ENCODE assay signal across 22 mouse cellular contexts in genomic region chr8:57209584-57209983, GRCm38 (mm10).
DNase-seq lines count a peak whose midpoint lies in the region; ATAC-seq and TF ChIP-seq lines count a peak whose summit lies in the region.
"Had no signal": no experiment of that assay in that cellular context is flagged by ENCODE, and none has a peak within 500 bp of the region (broad histone marks: within the 10 kb centered on the region; RNA-seq: fewer than 3 reads in every experiment).

No protein-coding gene starts in this region.

- WGBS in lung, embryonic 14.5 days = 42% methylated on average over 6 of the region's 6 CpGs
- WGBS in lung, adult 2 months = 65% methylated on average over 6 of the region's 6 CpGs
- 58% methylated on average over 6 of the region's 6 CpGs for WGBS in lung, postnatal 0 days

- H3K36me3 ChIP-seq in lung, embryonic 14.5 days (ENCODE audit: insufficient read depth) = no peaks in the 10 kb centered on the region
- no peaks in the 10 kb centered on the region for H3K36me3 ChIP-seq in lung, postnatal 0 days (ENCODE audit: insufficient read depth, low read length)
- H3K36me3 ChIP-seq: forebrain, embryonic 10.5 days; heart, embryonic 13.5 days had no signal

- no peak for TF ChIP-seq CTCF in lung, embryonic 14.5 days (IDR thresholded peaks at IDR 0.05; ENCODE audit: low read depth)
- no peak for TF ChIP-seq CTCF in lung, adult 2 months (IDR thresholded peaks at IDR 0.05; ENCODE audit: insufficient read depth, low read length)
- TF ChIP-seq CTCF in lung, postnatal 0 days (IDR thresholded peaks at IDR 0.05) = no peak

- no peaks in the 10 kb centered on the region for H3K9me3 ChIP-seq in lung, embryonic 14.5 days (ENCODE audit: low read depth, low read length)
- H3K9me3 ChIP-seq in lung, postnatal 0 days (ENCODE audit: low read length) = no peaks in the 10 kb centered on the region
- H3K9me3 ChIP-seq: forebrain, embryonic 10.5 days; forebrain, embryonic 13.5 days; heart, embryonic 13.5 days had no signal

- no peak for TF ChIP-seq POLR2A in lung, adult 2 months (IDR thresholded peaks at IDR 0.05; ENCODE audit: borderline replicate concordance, extremely low read depth, low read depth, low read length)

- no peak overlapping the region for H3K9ac ChIP-seq in lung, embryonic 14.5 days
- no peak overlapping the region for H3K9ac ChIP-seq in lung, postnatal 0 days (replicated peaks; ENCODE audit: low read depth)
- H3K9ac ChIP-seq: forebrain, embryonic 13.5 days; forebrain, postnatal 0 days; heart, embryonic 13.5 days; hindbrain, embryonic 14.5 days had no signal

- H3K4me1 ChIP-seq in lung, embryonic 14.5 days (ENCODE audit: insufficient read depth) = no peaks in the 10 kb centered on the region
- H3K4me1 ChIP-seq in lung, adult 2 months (ENCODE audit: control insufficient read depth, insufficient read depth, low read length) = no peaks in the 10 kb centered on the region
- no peaks in the 10 kb centered on the region for H3K4me1 ChIP-seq in lung, postnatal 0 days (ENCODE audit: insufficient read depth, low read depth, low read length)
- H3K4me1 ChIP-seq: forebrain, embryonic 10.5 days; forebrain, embryonic 13.5 days had no signal

- DNase-seq in lung, embryonic 14.5 days = peak; percentile 57
- DNase-seq in lung, adult 2 months = no peak
- DNase-seq in lung, postnatal 0 days (ENCODE audit: low spot score) = peak; percentile 54
- peak; percentile 50 for DNase-seq in lung, postnatal 36 days
- no peak for DNase-seq in left cerebral cortex, postnatal 36 days (ENCODE audit: low spot score in 2 of 2)
- no peak for DNase-seq in kidney, postnatal 14 days
- DNase-seq: adrenal gland, adult 8-10 months; adrenal gland, postnatal 36 days; cerebellum, adult 18-20 months; cerebellum, adult 9-10 months; cerebellum, postnatal 14 days; forebrain, postnatal 0 days; gastrocnemius, postnatal 25 days; heart, adult 18-20 months; heart, postnatal 14 days; heart, postnatal 4 days had no signal

- no peak overlapping the region for H3K4me3 ChIP-seq in lung, embryonic 14.5 days (ENCODE audit: low read depth, low read length)
- H3K4me3 ChIP-seq in lung, adult 2 months (replicated peaks; ENCODE audit: extremely low read depth, low read depth, low read length) = no peak overlapping the region
- no peak overlapping the region for H3K4me3 ChIP-seq in lung, postnatal 0 days (ENCODE audit: low read depth, low read length)
- H3K4me3 ChIP-seq: forebrain, embryonic 10.5 days; forebrain, embryonic 13.5 days; heart, embryonic 13.5 days had no signal

- no peak for TF ChIP-seq EP300 in lung, postnatal 0 days (IDR thresholded peaks at IDR 0.05)

- peak; percentile 71; the same call in 1 of the 2 replicates for ATAC-seq in lung, embryonic 14.5 days (ENCODE audit: insufficient read depth)
- peak; percentile 60 for ATAC-seq in lung, postnatal 0 days
- ATAC-seq: activated CD4-positive, CD25-positive, alpha-beta regulatory T cell, adult 4 months; forebrain, embryonic 13.5 days; forebrain, postnatal 0 days; hindbrain, postnatal 0 days had no signal

- intact Hi-C loops in left cerebral cortex, postnatal 36 days (cut with DNase I) = no loop called here

- no peak overlapping the region for H3K4me2 ChIP-seq in lung, embryonic 14.5 days
- H3K4me2 ChIP-seq in lung, postnatal 0 days (replicated peaks; ENCODE audit: low read depth, low read length) = no peak overlapping the region
- H3K4me2 ChIP-seq: forebrain, embryonic 13.5 days; heart, embryonic 13.5 days; hindbrain, embryonic 14.5 days had no signal

- no peaks in the 10 kb centered on the region for H3K27me3 ChIP-seq in lung, embryonic 14.5 days (ENCODE audit: insufficient read depth, low read length)
- H3K27me3 ChIP-seq in lung, postnatal 0 days (replicated peaks; ENCODE audit: insufficient read depth, low read length) = no peaks in the 10 kb centered on the region
- H3K27me3 ChIP-seq: forebrain, embryonic 13.5 days; heart, embryonic 13.5 days had no signal

- no peak overlapping the region for H3K27ac ChIP-seq in lung, embryonic 14.5 days (ENCODE audit: low read depth)
- no peak overlapping the region for H3K27ac ChIP-seq in lung, postnatal 0 days (ENCODE audit: low read length)
- H3K27ac ChIP-seq: forebrain, embryonic 10.5 days; forebrain, embryonic 13.5 days; heart, embryonic 13.5 days; hindbrain, embryonic 14.5 days; hindbrain, postnatal 0 days had no signal

Comparison
In these comparisons a context has a peak if more than half of its experiments do, and no peak if none do; other contexts are left out.
1. DNase-seq: peak in lung, embryonic 14.5 days (single experiment), lung, postnatal 0 days (single experiment) and lung, postnatal 36 days (single experiment); none in lung, adult 2 months (single experiment), left cerebral cortex, postnatal 36 days (0 of 2) and kidney, postnatal 14 days (single experiment).